Mouse (Mus musculus) small intestine, adult 2 months (tissue): ENCODE results near the gene Yy1.

ENCODE experiments used
- CTCF ChIP-seq: fragments of 200-500 bp; IDR thresholded peaks from 2 replicates; pipeline ENCODE4 v1.5.1; 2012; ENCODE audit warnings: low read depth, mild to moderate bottlenecking, control low read depth, inconsistent platforms, low read length, moderate library complexity, mixed read lengths; ENCODE audit not compliant: insufficient replicate concordance, insufficient read length; ENCODE audit errors: extremely low read depth
- POLR2A ChIP-seq: fragments of 200-500 bp; IDR thresholded peaks from 2 replicates; pipeline ENCODE4 v1.6.1; 2012; ENCODE audit warnings: low read depth, mild to moderate bottlenecking, control low read depth, inconsistent platforms, low read length, moderate library complexity

DNA sequence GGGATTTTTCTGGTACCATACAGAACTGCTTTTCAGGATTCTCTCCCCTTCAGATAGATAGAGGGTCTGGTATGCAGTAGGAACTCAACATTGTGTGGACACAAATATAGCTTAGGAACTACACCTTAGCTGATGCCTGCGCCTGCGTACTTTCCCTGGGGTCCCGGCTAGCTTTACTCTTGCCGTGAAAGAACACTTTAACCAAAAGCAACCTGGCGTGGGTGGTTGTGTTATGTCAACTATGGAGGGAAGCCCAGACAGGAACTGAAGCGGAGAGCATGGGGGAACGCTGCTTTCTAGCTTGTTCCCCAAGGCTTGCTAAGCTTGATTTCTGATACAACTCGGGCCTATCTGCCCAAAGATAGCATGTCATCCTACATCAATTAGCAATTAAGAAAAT lies 34.5 kb upstream of the Yy1 start:
- TF ChIP-seq POLR2A, result no peak
- TF ChIP-seq CTCF, result no peak
